Mouse (Mus musculus): Measurements from ENCODE around the gene Lrmda. TPM values are rescaled to one million over a fixed set of nuclear protein-coding genes. Genes with fewer than 3 reads are reported as not detected.

Lrmda gene
- total RNA-seq, 2 experiments from 2014 or later, result 3.6 to 4.9 TPM

GRCm38 (mm10) chr14:22964796-22965660 is 945.5 kb downstream of the Lrmda start:
- DNase-seq, result no peak

GRCm38 (mm10) chr14:22968705-22969104 is 949.2 kb downstream of the Lrmda start:
- DNase-seq, result no peak

GRCm38 (mm10) chr14:22986736-22987135 is 967.2 kb downstream of the Lrmda start:
- DNase-seq, result peak; percentile 61

DNA sequence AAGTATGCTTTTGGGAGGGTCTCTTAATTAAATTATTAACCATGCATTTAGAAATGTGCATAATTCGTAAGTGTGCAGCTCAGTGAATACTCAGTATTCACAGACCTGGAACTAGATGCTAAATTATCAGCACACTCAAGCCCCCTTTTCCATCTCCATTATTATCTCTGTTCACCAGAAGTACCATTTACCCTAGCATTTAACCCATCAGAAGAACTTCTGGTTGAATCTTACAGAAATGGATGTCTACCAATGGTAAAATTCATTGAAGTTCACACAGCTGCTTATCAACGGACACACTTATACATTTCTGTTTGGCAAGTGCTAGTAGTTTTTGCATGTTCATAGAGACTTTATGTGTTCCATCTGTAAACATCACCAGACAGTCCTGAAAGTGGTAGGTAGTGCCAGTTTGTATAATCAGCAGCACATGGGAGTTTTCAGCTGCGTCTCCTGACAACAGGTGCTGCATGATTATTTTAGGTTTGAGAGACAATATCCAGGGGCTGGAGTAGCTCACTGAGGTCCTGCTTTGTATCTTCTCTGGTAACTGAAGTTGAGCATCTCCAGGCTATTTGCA is 968.7 kb downstream of the Lrmda start:
- DNase-seq, result no peak

GRCm38 (mm10) chr14:22995184-22995935 is 975.8 kb downstream of the Lrmda start:
- peak; percentile 62 for DNase-seq

DNA sequence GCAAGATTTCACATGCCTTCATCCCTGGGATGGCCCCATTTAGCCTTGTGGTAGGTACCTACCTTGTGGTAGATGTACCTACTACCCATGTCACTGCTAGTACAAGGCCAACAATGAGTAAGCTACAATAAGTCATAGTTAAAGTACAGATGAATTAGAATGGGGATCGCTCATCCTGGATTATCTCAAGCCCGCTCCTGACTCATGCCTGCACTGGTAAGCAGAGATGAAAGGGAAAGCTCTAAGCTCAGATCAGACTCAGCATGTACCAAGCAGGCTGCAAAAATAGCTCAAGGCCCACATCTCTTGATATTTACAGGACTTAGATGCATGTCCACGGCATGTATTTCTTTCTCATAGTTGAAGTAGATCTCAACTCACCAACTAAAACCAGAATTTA is 979.4 kb downstream of the Lrmda start:
- DNase-seq, result peak; percentile 13

- DNase-seq, result no peak
Measured at GRCm38 (mm10) chr14:23011989-23012388, 992.5 kb downstream of the Lrmda start.

GRCm38 (mm10) chr14:23014747-23015286 is 995.3 kb downstream of the Lrmda start:
- peak; percentile 28 for DNase-seq

GRCm38 (mm10) chr14:23015321-23016067 is 996.0 kb downstream of the Lrmda start:
- DNase-seq, result no peak

GRCm38 (mm10) chr14:23016068-23016611 is 996.6 kb downstream of the Lrmda start:
- DNase-seq, result no peak

- no peak for DNase-seq
Measured at GRCm38 (mm10) chr14:23041002-23041401, 1021.5 kb downstream of the Lrmda start.

DNA sequence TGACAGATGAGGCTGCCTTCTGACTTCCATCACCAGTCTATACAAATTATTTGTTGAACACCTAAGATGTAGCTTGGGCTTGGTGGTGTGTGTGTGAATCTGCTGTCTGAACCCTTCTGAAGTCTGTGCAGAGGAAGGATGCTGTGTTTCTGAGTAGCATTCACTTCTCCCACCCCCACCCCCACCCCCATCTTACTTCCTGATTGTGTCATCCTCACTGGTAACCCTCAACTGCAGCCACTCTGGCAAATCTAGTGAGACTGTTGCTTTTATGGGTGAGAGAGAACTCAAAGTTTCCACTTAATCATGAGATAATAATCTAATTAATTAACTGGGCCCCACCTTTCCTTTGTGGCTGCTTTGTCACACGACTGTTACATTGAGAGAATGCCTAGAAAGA is 1025.8 kb downstream of the Lrmda start:
- no peak for DNase-seq

- DNase-seq, result peak; percentile 85
Measured at GRCm38 (mm10) chr14:23046330-23046729, 1026.8 kb downstream of the Lrmda start.

- DNase-seq, result no peak
Measured at GRCm38 (mm10) chr14:23051441-23051840, 1031.9 kb downstream of the Lrmda start.

- no peak for DNase-seq
Measured at GRCm38 (mm10) chr14:23052833-23053592, 1033.5 kb downstream of the Lrmda start.

DNA sequence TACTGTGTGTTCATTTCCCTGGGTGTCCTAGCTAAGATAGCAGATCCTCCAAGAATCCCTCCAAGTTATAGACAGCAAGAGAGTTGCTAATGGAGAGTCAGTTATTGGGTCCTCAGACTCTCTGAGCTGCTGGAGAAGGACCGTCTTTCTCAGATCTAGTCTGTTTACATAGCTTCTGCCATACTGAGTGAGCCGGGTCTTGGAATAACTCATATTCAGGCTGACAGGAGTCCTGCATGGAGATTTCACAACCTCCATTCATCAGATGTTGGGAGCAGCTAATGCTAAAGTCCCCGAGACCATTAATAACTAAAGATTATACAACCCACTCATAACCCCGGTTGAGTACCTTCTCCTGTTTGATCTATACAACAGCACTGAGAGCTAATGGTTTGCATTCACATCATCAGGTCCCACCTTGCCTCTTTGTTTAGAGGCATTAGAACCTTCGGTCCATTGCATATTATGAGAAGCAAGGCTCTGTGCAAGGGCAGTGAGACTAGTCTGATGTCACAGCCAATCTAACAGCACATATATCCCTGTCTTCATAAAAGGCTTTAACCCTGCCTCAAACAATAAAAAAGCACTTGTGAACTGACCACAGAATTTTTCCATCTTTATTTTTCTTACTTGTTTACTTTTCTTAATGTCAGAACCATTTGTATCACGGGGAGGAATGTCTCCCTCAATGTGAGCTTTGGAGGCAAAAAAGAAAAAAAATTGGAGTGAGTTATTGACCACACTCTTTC is 1037.9 kb downstream of the Lrmda start:
- DNase-seq, result no peak

DNA sequence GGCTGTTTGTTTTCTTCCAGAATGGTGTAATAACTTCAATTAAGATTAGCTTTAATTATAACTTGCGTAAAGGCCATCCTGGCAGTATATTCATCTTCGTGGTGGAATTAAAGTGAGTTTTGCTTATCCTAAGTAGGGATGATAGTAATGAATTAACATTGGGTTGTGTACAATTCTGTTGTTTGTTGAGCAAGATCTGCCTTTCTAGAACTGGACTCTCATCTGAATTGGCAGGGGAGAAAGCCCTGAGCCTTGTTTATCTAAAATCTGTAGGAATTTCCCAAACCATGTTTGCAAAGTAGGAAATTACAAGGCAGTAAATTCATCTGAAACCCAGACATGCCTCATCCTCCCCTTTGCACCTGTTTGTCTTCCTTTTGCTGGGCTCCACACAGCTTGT is 1038.5 kb downstream of the Lrmda start:
- DNase-seq, result no peak

- no peak for DNase-seq
Measured at GRCm38 (mm10) chr14:23078719-23079118, 1059.2 kb downstream of the Lrmda start.

GRCm38 (mm10) chr14:23084241-23084773 is 1064.8 kb downstream of the Lrmda start:
- no peak for DNase-seq

GRCm38 (mm10) chr14:23084797-23085196 is 1065.3 kb downstream of the Lrmda start:
- DNase-seq, result peak; percentile 70

Measured in adrenal gland, postnatal 10 days (tissue).